Mouse (Mus musculus): ENCODE results near the gene Mertk. TPM values are rescaled to one million over a fixed set of nuclear protein-coding genes. Genes with fewer than 3 reads are reported as not detected.

Gene Mertk
- total RNA-seq, 2 experiments from 2014 or later = 12.8 to 17.5 TPM

DNA sequence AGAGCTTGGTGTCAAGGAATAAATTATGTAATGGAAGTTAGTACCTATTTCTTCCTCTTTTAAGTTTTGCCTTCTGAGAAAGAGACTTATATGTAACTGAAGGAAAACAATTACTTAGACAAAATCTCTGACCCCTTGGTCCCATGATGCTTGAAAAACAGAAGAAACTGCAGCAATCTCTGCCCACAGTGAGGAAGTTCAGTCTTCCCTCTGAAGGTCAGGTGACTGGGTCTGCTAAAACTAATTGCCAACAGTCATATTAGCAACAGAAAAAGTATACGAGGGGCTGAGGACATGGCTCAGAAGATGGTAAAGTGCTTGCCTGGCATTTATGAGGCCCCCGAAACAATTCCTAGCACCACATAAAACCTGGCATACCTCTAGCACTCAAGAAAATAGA is 20.6 kb downstream of the Mertk start:
- DNase-seq (ENCODE audit: low spot score in 2 of 2) = no peak

DNA sequence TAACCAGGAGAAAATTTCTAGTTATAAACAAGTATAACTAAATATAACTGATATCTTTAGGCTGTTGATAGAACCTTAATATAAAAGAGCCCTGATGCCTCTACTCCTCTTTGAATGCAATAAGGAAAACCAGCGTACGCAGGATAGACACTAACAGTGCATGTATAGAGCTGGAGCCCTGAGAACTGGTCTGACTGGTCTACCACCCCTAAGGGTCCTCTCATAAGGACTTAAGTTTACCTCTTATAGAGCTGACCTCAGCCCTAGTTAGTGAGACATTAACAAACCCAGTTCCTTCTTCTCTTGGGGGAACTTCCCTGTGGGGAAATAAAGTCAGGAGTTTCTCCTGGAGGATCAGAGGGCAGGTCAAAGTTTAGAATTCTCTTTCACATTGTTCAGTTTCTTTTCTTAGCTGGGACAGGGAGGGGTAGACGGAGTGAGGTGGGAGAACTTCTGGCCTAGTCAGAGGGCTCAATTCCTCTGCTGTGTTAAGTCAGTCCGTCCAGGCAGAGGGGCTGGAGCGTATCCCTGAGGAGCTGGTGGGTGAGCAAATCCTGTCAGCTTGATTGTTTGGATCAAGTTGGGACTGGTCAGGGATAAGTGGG is 23.5 kb downstream of the Mertk start:
- DNase-seq (ENCODE audit: low spot score in 2 of 2) = no peak

DNA sequence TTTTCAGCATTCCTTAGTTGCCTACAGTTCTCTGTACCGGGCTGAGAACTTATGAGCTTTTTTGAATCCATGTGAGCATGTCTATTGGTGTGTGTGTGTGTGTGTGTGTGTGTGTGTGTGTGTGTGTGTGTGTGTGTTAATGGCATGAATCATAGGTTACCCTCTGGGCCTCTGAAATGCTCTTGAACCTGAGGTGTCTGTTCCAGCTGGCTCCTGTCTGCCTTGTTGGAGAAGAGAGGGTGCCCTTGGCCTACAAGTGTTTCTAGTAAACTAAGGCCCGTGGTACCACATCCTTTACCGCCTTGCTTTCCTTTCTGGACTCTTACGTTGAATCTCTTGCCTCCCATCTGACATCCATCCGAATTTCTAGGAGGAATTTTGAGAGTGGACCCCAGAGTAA is 27.3 kb downstream of the Mertk start:
- DNase-seq (ENCODE audit: low spot score in 2 of 2) = no peak

DNA sequence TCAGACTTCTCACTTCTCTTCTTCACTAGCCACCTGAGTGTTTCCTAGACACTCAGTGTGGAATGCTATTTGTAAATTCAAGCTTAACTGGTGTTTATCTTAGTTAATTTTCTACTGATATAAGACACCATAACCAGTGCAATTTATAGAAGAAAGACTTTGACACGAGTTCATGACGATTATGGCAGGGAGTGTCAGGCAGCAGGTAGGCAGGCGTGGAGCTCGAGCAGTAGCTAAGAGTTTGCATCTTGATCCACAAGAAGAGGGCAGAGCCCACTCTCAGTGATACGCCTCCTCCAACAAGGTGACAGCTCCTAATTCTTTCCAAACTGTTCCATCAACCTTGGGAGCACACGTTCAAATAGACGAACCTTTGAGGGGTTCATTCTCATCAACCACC is 27.9 kb downstream of the Mertk start:
- DNase-seq (ENCODE audit: low spot score in 2 of 2) = no peak

DNA sequence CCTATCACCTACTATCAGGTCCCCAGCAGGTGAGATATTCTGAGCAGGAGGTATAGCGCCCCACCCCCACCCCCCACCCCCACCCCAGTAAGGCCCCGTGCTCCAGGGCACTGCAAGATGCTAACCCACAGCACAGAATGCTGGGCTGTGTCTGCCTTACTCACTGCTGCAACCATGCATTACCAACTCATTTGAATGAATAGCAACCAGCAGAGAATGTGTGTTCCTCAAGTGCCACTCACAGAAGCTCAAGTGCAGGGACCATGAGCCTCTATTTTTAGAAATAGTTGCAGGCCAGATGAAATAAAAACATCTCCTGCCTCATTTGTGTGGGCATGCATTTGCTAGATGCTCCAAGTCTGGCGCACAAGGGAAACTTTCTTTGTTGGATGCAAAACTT is 28.8 kb downstream of the Mertk start:
- no peak for DNase-seq (ENCODE audit: low spot score in 2 of 2)

DNA sequence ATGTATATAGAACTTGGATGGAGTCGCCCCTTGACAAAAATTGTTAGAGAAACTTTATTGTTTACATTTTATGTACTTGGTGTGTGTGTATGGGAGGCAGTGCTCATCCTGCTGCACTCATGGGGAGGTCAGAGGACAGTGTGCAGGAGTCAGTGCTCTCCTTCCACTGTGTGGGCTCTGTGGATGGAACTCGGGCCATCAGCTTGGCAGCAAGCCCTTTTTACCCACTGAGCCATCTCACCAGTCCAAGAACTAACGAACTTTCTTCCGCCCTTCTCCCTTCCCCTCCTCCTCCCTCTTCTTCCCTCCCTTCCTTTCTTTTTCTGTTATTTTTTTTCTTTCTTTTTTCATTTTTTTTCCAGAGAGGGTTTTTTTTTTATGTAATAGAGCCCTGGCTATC is 29.3 kb downstream of the Mertk start:
- no peak for DNase-seq (ENCODE audit: low spot score in 2 of 2)

DNA sequence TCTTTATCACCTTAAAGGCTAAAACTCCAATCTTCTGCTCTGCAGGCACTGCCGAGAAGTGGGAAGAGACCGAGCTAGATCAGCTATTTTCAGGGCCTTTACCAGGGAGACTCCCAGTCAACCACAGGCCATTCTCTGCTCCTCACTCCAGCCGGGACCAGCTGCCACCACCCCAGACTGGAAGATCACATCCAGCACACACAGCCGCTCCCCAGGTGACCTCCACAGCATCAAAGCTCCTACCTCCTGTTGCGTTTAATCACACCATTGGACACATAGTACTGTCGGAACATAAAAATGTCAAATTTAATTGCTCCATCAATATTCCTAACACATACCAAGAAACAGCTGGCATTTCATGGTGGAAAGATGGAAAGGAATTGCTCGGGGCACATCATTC is 30.4 kb downstream of the Mertk start:
- no peak for DNase-seq (ENCODE audit: low spot score in 2 of 2)

DNA sequence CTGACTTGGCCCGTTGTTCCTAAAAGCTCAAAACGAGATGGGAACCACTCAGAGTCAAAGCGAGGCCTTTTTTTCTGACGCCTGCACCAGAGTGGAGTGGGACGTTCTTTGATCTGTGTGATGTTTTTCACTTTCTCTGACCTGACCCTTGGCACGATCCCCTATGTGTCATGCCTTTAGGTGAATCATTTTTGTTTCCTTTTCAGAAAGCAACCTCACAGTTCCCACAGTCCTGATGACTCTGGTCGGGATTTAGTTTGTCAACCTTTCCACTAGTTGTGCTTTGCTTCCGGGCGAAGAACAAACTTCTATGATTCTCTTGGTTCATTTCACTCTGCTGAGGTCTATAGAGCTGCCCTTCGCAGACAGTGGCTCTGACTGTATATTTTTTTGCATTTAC is 32.8 kb downstream of the Mertk start:
- no peak for DNase-seq (ENCODE audit: low spot score in 2 of 2)

DNA sequence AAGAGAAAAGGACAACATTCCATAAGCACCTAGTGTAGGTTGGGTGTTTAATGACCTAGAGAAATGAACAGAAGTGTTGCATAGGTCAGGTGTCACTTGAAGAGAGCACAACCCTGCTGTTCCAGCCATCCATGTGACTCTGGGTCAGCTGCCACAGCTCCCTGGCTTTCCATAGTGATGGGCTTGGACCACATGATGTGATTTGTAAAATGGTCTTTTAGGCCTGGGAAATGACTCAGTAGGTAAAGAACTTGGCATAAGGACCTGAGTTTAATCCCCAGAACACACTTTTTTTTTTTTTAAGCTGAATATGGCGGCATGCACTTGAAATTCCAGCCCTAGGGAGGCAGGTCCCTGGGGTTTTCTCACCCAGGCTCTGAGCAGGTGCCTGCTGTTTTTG is 33.2 kb downstream of the Mertk start:
- DNase-seq (ENCODE audit: low spot score in 2 of 2) = no peak

DNA sequence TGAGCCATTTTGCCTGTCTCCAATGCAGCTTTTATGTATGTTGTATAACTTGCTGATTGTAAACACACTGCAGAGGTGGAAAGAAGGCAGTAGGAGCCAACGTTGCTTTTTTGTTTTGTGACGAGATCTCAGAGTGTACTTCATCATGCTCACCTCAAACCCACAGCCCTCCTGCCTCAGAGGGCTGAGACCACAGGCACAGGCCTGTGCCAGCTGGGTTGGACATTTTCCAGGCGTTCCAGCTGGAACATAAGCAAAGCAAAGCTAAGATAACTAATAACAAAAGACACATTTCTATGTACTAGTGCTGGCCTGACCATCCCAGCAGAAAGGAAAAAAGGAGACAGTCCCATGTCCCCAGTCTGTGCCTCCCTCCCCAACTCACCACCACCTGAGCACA is 36.3 kb downstream of the Mertk start:
- no peak for DNase-seq (ENCODE audit: low spot score in 2 of 2)

DNA sequence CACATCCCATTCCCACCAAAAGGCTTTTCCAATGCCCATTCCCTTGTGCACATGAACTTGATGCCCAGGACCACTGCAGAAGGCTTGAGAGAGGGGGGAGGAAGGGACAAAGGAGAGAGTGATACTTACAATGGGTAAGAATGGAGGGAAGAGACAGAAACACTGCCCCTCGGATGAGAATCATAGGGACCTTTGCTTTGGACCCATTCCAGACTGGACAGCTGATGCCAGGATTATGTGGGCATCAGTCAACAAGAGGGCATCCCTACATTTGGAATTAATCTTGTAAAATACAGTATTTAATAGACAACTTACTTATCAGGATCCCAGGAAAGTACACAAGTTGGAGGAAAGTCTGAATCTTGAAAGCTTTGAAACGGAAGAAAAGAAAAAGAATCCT is 38.3 kb downstream of the Mertk start:
- no peak for DNase-seq (ENCODE audit: low spot score in 2 of 2)

DNA sequence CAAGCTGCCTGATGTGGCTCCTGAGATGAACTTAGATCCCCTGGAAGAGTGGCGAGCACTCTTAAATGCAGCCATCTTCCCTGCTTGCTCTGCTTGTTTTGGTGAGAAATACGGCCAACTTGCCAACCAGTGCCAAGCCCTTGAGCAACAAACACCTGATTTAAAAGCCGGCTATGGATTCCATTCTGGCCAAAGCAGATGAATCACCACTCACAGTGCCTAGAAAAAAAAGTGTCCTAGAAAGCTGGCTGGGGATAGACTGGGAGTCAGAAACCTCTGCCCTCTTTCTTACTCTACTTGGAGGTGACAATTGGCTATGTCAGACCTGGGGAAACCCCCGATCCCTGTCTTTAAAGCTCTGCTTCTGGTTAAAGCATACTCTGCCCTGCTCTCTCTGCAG is 39.0 kb downstream of the Mertk start:
- DNase-seq (ENCODE audit: low spot score in 2 of 2) = no peak

DNA sequence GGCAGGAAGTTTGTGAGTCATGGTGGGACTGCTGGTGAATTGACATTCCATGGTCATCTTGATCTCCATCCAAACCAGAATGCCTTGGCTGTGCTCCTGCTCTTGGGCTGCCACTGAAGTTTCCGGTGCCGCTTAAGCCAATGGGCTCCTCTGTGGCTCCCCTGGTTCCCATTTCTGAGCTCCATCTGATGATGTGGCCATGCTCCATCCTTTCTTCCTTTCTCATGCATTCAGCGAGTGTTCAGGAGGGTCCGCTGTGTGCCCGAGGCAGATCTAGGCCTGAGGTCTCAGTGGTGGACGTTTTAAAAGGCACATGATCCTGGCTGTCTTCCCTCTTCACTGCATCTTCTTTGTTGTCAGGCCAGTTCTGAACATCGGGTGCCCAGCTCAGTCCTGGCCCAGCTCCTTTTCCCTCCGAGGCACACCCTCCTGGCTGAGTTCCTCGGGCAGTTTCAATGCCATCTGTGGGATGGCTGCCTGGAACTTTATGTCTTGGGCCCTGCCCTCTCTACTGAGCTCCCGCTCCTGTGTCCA is 40.0 kb downstream of the Mertk start:
- DNase-seq (ENCODE audit: low spot score in 2 of 2) = peak in 1 of 2 experiments; percentile 35

DNA sequence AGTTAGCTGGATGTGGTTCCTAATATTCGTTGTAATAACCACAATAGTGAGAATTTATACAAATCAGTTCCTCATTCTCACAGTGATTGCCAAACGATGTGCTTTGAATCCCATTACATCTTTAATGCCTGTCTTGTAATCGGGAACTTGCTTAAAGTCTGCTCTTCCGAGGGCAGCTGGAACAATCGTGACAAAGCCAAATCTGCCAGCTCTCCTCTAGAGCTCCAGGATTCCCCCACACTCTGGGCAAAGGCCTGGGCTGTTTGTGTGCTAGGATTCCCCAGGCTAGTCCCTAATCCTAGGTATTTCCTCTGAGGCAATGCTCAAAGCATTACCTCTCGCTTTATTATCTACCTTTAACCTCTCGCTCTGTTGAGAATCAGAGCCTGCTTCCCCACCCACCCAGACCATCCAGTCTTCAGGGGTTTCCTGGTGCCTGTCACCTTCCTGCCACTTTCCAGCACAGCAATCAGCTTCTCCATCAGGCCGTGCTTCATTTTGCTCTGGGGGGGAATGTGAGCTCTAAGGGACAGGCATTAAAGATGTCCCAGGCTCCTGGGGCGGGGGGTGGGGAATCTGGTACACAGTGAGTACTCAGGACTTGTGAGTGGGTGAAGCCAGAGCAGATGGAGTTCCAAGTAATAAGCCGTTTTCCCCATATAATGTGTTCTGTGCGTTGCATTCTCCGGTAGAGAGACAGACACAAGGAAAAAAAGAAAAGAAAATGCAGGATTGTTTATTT is 47.3 kb downstream of the Mertk start:
- no peak for DNase-seq (ENCODE audit: low spot score in 2 of 2)

DNA sequence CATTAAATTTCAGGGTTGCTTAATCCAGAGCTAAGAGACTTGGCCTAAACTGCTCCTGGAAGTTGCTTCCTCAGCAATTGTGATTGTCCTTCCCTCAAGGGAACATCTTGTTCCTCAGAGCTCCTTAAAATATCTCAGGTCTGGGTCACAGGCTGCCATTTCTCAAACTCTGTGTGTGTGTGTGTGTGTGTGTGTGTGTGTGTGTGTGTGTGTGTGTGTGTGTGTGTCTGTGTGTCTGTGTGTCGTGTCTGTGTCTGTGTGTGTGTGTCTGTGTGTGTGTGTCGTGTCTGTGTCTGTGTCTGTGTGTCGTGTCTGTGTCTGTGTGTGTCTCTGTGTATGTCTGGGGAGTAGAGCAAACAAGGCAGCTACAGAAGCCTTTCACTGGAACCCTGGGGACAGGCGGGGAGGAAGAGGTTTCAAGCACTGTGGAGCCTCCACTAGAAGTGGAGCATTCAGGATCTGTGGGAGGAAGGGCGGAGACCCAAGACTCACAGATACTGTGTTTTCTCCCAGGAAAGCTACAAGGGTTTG is 47.9 kb downstream of the Mertk start:
- DNase-seq (ENCODE audit: low spot score in 2 of 2) = no peak

DNA sequence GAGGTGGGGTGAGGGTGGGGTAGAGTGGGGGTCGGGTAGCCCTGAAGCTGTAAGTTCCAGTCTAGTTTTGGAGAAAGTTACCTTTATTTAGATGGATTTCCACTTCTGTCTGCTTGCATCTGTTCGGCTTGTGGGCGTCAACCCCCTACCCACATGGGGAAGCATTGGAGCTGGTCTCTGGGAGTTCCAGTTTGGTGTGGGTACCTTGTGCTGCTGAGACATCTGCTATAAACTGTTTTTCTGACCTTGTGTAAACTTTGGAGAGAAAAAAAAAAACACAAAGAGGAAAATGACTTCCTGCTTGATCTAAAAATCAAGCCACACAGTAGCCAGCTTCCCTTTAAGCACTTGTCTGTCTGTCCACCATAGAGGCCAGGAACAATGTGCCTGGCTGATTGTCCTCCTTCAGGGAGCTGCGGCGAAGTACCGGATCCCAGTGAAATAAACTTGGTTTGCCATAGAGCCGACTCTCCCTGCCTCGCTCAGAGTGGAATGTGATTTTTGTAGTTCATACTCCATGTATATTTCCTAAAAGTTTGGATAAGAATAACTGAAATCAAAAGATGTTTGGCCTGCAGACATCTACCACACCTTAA is 48.8 kb downstream of the Mertk start:
- DNase-seq (ENCODE audit: low spot score in 2 of 2) = no peak

DNA sequence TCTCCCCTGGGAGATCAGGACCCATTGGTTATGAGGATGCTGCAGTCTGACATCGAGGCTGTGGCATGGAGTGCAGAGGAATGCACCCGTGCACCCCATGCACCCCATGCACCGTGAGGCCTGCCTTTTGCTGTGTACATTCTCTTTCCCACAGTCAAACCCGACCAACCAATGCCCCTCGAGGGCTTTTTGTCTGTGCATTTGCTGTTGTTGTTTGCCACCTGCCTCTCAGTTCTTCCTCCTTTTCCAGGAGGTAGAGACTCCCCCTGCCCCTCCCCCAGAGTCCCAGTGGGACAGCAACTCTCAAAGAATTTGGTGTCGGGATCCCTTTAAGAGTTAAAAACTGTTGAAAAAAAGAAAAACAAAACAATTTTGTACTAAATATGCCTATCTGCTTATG is 49.4 kb downstream of the Mertk start:
- DNase-seq (ENCODE audit: low spot score in 2 of 2) = no peak

DNA sequence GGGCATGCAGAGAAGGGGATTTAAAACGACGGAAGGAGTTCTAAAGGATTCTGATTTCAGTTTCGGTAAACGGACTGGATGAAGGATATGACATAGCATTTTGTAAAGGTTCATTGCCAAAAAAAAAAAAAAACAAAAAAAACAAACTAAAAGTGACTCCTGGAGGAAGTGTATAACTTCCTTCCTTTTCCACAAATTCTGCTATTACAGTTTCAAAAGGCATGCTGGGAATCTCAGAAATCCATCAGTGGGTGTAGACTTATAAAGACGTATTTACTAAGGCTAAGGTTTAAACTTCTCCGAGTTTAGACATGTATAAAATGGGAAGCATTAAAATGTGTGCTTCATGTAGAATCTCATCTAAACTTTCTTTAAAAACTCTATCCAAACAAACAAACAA is 52.3 kb downstream of the Mertk start:
- no peak for DNase-seq (ENCODE audit: low spot score in 2 of 2)

DNA sequence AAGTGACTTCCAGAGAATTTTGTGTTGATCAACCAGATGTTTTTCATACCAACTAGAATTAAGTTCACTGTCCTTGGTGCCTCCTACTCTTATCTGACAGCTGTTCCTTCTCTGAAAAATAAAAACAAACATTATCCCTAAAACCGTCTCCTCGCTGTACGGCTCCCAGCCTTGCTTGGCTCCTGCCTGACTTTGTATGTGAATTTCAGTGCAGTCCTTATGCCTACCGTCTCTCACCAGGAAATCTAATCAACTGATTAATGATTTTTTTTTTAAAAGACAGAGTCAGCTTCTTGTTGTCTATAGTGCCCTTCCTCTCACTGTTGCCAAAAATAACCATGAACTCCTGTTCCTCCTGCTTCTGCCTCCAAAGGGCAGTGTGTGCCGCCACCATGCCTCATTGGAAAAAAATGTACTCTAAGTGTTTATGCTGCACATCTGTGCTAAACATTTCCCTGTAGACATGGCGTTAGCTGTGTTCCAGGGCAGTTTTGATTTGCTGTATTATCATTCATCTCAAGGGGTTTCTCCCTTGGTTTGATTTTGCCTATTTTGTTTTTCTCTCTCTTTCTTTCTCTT is 54.6 kb downstream of the Mertk start:
- no peak for DNase-seq (ENCODE audit: low spot score in 2 of 2)

DNA sequence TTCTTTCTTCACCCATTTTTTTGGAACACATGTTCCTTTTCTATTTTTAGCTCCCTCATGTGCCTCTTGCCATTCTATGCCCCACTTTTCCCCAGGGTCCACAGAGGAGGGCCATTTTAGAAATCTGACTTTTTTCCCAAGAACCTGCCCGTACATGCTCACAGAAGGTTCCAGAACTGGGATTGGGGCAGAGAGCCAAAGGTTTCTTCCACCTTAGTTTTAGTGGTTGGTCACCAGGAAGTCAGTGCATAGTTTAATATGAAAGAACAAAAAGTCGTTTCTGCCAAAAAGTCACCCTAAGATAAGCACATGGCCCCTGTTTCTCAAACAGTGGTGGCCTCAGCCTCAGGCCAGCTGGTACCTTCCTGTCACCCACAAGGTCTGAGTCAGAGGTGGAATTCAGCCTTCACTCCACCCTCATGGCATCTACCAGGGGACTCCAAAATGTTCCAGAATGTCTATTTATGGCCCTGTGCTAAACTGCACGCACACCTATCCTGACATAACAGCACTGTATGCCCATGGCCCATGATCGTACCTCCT is 56.5 kb downstream of the Mertk start:
- DNase-seq (ENCODE audit: low spot score in 2 of 2) = no peak

DNA sequence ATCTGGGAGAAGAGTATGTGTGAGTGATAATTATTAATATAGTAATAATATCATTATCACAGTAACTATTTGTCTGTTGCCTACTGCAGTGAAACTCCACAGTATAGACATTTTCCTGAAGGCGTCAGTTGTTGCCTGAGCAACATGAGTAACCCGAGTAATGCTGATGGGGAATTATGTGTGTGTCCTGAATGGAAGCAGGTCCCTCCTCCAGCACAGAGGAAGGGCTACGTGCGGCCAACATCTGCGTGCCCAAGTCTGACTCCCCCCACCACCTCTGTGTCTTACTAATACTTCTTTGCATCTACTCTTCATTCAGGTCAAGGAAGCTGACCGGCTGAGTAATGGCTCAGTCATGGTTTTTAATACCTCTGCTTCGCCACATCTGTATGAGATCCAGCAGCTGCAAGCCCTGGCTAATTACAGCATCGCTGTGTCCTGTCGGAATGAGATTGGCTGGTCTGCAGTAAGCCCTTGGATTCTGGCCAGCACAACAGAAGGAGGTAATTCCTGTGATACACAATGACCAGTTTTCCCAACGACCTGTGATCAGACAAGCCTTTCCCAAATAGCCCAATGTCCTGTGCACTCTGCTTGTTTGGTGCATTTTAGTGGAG is 60.1 kb downstream of the Mertk start:
- DNase-seq (ENCODE audit: low spot score in 2 of 2) = no peak
